Mouse (Mus musculus): ENCODE measurements around the gene Spats2l. TPM values are rescaled to one million over a fixed set of nuclear protein-coding genes. Genes with fewer than 3 reads are reported as not detected.

Spats2l gene
- total and polyA plus RNA-seq, 3 experiments, result 0.09 to 0.77 (median 0.34) TPM

- no peak overlapping the region for H3K4me2 ChIP-seq (ENCODE audit: insufficient read depth, low read depth, poor library complexity, severe bottlenecking)
- no peak for TF ChIP-seq POLR2AphosphoS2 (IDR thresholded peaks at IDR 0.05; ENCODE audit: low read depth, low read length)
- TF ChIP-seq NELFE (IDR thresholded peaks at IDR 0.05; ENCODE audit: low read depth, low read length), result no peak
- no peak for TF ChIP-seq HCFC1 (IDR thresholded peaks at IDR 0.05; ENCODE audit: low read depth, low read length)
- no peak for TF ChIP-seq GABPA (IDR thresholded peaks at IDR 0.05; ENCODE audit: insufficient replicate concordance, low read depth, low read length)
- no peak for TF ChIP-seq RCOR1 (conservative IDR thresholded peaks at IDR 0.05; ENCODE audit: low read depth, low read length)
- TF ChIP-seq PAX5 (IDR thresholded peaks at IDR 0.05; ENCODE audit: low read length), result no peak
- TF ChIP-seq MEF2A (IDR thresholded peaks at IDR 0.05; ENCODE audit: borderline replicate concordance, low read depth, low read length), result no peak
- no peak for TF ChIP-seq MYC (IDR thresholded peaks at IDR 0.05; ENCODE audit: low read depth, low read length)
- no peak for TF ChIP-seq SIN3A (IDR thresholded peaks at IDR 0.05; ENCODE audit: low read length)
- no peak for TF ChIP-seq CHD2 (IDR thresholded peaks at IDR 0.05; ENCODE audit: low read length)
- dilution Hi-C loops (cut with MboI; ENCODE audit: extremely low pct_ligation_motif_present, extremely low pct_unique_long_range_greater_than_20kb, low sequenced_read_pairs), result no loop called here
- no peaks in the 10 kb centered on the region for H3K9me3 ChIP-seq (replicated peaks; ENCODE audit: low read length)
- in situ Hi-C loops (cut with MboI; ENCODE audit: low pct_ligation_motif_present, low pct_unique_long_range_greater_than_20kb, low sequenced_read_pairs), result no loop called here
- no peak for DNase-seq (ENCODE audit: extremely low read depth)
- no peak overlapping the region for H3K27ac ChIP-seq (ENCODE audit: insufficient read depth, low read depth)
- H3K36me3 ChIP-seq (replicated peaks in 1 of 2; ENCODE audit: control insufficient read depth in 1 of 2, insufficient read depth in 1 of 2, low read length in 1 of 2), result no peaks in the 10 kb centered on the region
- H3K4me1 ChIP-seq (ENCODE audit: control insufficient read depth in 1 of 2, insufficient read depth in 2 of 2), result peaks cover 0 to 7% of the 10 kb centered on the region in 2 experiments; a peak in 2 of 4 replicates
- peaks cover 2% of the 10 kb centered on the region for H3K79me2 ChIP-seq (replicated peaks; ENCODE audit: control insufficient read depth, extremely low read depth, insufficient read depth, poor library complexity, severe bottlenecking)
- no peak overlapping the region for H3K9ac ChIP-seq (ENCODE audit: insufficient read depth, low read depth)
- no peaks in the 10 kb centered on the region for H3K27me3 ChIP-seq (replicated peaks)
- no peak overlapping the region for H3K4me3 ChIP-seq (replicated peaks in 1 of 3; ENCODE audit: low read depth in 2 of 3, low read length in 2 of 3, poor library complexity in 1 of 3)
These were observed 217.3 kb downstream of the Spats2l start for GRCm38 (mm10) chr1:57991277-57991676.

GRCm38 (mm10) chr1:57995432-57996132 is 221.6 kb downstream of the Spats2l start, which contains the start of gene Sgo2a:
Gene Sgo2a (plus strand): TSS chr1:57995971.
- Histone ChIP-seq H3K4me1 (ENCODE audit: control insufficient read depth in 1 of 2, insufficient read depth in 2 of 2) (peaks cover 0 to 18% of the 10 kb centered on the region in 2 experiments; a peak in 1 of 4 replicates), H3K36me3 (replicated peaks in 1 of 2; ENCODE audit: control insufficient read depth in 1 of 2, insufficient read depth in 1 of 2, low read length in 1 of 2) (peaks cover 0 to 10% of the 10 kb centered on the region in 2 experiments), H3K27ac (ENCODE audit: insufficient read depth, low read depth) (peak within 1 kb of the TSS; percentile 7; the same call in 1 of the 2 replicates), H3K9ac (ENCODE audit: insufficient read depth, low read depth) (peak within 1 kb of the TSS; percentile 81), H3K4me2 (ENCODE audit: insufficient read depth, low read depth, poor library complexity, severe bottlenecking) (peak within 1 kb of the TSS; percentile 97), H3K9me3 (replicated peaks; ENCODE audit: low read length) (no peaks in the 10 kb centered on the region), H3K27me3 (replicated peaks) (no peaks in the 10 kb centered on the region), H3K79me2 (replicated peaks; ENCODE audit: control insufficient read depth, extremely low read depth, insufficient read depth, poor library complexity, severe bottlenecking) (peaks cover 31% of the 10 kb centered on the region), H3K4me3 (replicated peaks in 1 of 3; ENCODE audit: low read depth in 2 of 3, low read length in 2 of 3, poor library complexity in 1 of 3) (peak within 1 kb of the TSS; percentile 75 to 81 (median 76))
- dilution Hi-C loops (cut with MboI; ENCODE audit: extremely low pct_ligation_motif_present, extremely low pct_unique_long_range_greater_than_20kb, low sequenced_read_pairs) (no loop called here), in situ Hi-C loops (cut with MboI; ENCODE audit: low pct_ligation_motif_present, low pct_unique_long_range_greater_than_20kb, low sequenced_read_pairs) (no loop called here)
- peak; percentile 97 for DNase-seq (ENCODE audit: extremely low read depth)
- TF ChIP-seq CHD2 (IDR thresholded peaks at IDR 0.05; ENCODE audit: low read length) (peak; percentile 66; the same call in 1 of the 2 replicates), ZC3H11A (IDR thresholded peaks at IDR 0.05; ENCODE audit: low read depth, low read length) (no peak), ZKSCAN1 (IDR thresholded peaks at IDR 0.05; ENCODE audit: borderline replicate concordance, low read depth, low read length) (no peak), JUND (conservative IDR thresholded peaks at IDR 0.05; ENCODE audit: low read depth, low read length) (no peak), POLR2A (IDR thresholded peaks at IDR 0.05; ENCODE audit: low read depth, low read length) (peak; percentile 94), SMC3 (IDR thresholded peaks at IDR 0.05; ENCODE audit: low read depth, low read length) (no peak), MYC (IDR thresholded peaks at IDR 0.05; ENCODE audit: low read depth, low read length) (peak; percentile 40; the same call in 1 of the 2 replicates), MEF2A (IDR thresholded peaks at IDR 0.05; ENCODE audit: borderline replicate concordance, low read depth, low read length) (no peak), GABPA (IDR thresholded peaks at IDR 0.05; ENCODE audit: insufficient replicate concordance, low read depth, low read length) (no peak), ZMIZ1 (IDR thresholded peaks at IDR 0.05; ENCODE audit: low read depth, low read length) (peak; percentile 70; the same call in 1 of the 2 replicates), MXI1 (IDR thresholded peaks at IDR 0.05; ENCODE audit: low read depth, low read length) (peak; percentile 71), ZNF384 (IDR thresholded peaks at IDR 0.05; ENCODE audit: low read depth, low read length) (no peak), PAX5 (IDR thresholded peaks at IDR 0.05; ENCODE audit: low read length) (no peak), ETS1 (conservative IDR thresholded peaks at IDR 0.05; ENCODE audit: low read depth, low read length) (no peak), ELF1 (IDR thresholded peaks at IDR 0.05; ENCODE audit: low read depth, low read length) (peak; percentile 97), EP300 (IDR thresholded peaks at IDR 0.05; ENCODE audit: low read length) (no peak), IRF4 (IDR thresholded peaks at IDR 0.05; ENCODE audit: low read depth, low read length) (0 out of 2 replicates have a peak, but pooled peaks have one; percentile 36), MAX (IDR thresholded peaks at IDR 0.05; ENCODE audit: low read length) (no peak), JUN (IDR thresholded peaks at IDR 0.05; ENCODE audit: insufficient read depth, low read depth, low read length) (no peak), MAFK (IDR thresholded peaks at IDR 0.05; ENCODE audit: insufficient replicate concordance, low read length) (no peak), USF2 (conservative IDR thresholded peaks at IDR 0.05; ENCODE audit: low read depth, low read length) (no peak), TBP (conservative IDR thresholded peaks at IDR 0.05; ENCODE audit: low read depth, low read length) (peak; percentile 78; the same call in 1 of the 2 replicates), UBTF (IDR thresholded peaks at IDR 0.05; ENCODE audit: low read depth, low read length) (no peak), SIN3A (IDR thresholded peaks at IDR 0.05; ENCODE audit: low read length) (peak; percentile 83; the same call in 1 of the 2 replicates), E2F4 (IDR thresholded peaks at IDR 0.05; ENCODE audit: insufficient replicate concordance, low read depth, low read length) (no peak), MAZ (IDR thresholded peaks at IDR 0.05; ENCODE audit: low read depth, low read length) (no peak; the same call in 1 of the 2 replicates)

All from CH12.LX (cell line).